Mouse (Mus musculus) common myeloid progenitor, adult 5-6 weeks (primary cell): ENCODE data around the gene Ctnnd2. TPM values are rescaled to one million over a fixed set of nuclear protein-coding genes. Genes with fewer than 3 reads are reported as not detected.
A peak's percentile ranks its signal among the peaks of the same experiment; 100 is the strongest.

ENCODE experiments used
- ATAC-seq: replicated peaks from 2 replicates; pipeline ENCODE4 v1.8.0; 2016; ENCODE audit warnings: low read depth, mild to moderate bottlenecking, moderate TSS enrichment, inconsistent platforms; ENCODE audit not compliant: poor library complexity, severe bottlenecking
- total RNA-seq: library from RNA; stranded (forward); fragments of 200-1000, 187-1606 nt; gene quantifications from 2 replicates; pipeline ENCODE4 v1.2.3, GENCODE M21; 2017

Ctnnd2 gene
- total RNA-seq, 1 experiment from 2014 or later, result 0.73 TPM

- no peak for ATAC-seq
Observed at GRCm38 (mm10) chr15:30235210-30236034, 63.0 kb downstream of the Ctnnd2 start.

GRCm38 (mm10) chr15:30240881-30241280 lies 68.5 kb downstream of the Ctnnd2 start:
- no peak for ATAC-seq

- ATAC-seq, result no peak
Observed at GRCm38 (mm10) chr15:30268822-30269221, 96.4 kb downstream of the Ctnnd2 start.

- no peak for ATAC-seq
Observed at GRCm38 (mm10) chr15:30271141-30271572, 98.8 kb downstream of the Ctnnd2 start.

GRCm38 (mm10) chr15:30272326-30272725 lies 99.9 kb downstream of the Ctnnd2 start:
- ATAC-seq, result no peak

GRCm38 (mm10) chr15:30275721-30276120 lies 103.3 kb downstream of the Ctnnd2 start:
- ATAC-seq, result no peak

GRCm38 (mm10) chr15:30276691-30277090 lies 104.3 kb downstream of the Ctnnd2 start:
- ATAC-seq, result no peak

GRCm38 (mm10) chr15:30278610-30279009 lies 106.2 kb downstream of the Ctnnd2 start:
- ATAC-seq, result no peak

- no peak for ATAC-seq
Observed at GRCm38 (mm10) chr15:30285572-30286244, 113.3 kb downstream of the Ctnnd2 start.

- no peak for ATAC-seq
Observed at GRCm38 (mm10) chr15:30286245-30286642, 113.9 kb downstream of the Ctnnd2 start.

- 0 out of 2 replicates have a peak, but pooled peaks have one; percentile 50 for ATAC-seq
Observed at GRCm38 (mm10) chr15:30302824-30303223, 130.4 kb downstream of the Ctnnd2 start.

- ATAC-seq, result no peak
Observed at GRCm38 (mm10) chr15:30306437-30306836, 134.0 kb downstream of the Ctnnd2 start.

- no peak for ATAC-seq
Observed at GRCm38 (mm10) chr15:30322543-30322942, 150.2 kb downstream of the Ctnnd2 start.

GRCm38 (mm10) chr15:30333336-30334310 lies 161.2 kb downstream of the Ctnnd2 start:
- no peak for ATAC-seq

GRCm38 (mm10) chr15:30338585-30339197 lies 166.3 kb downstream of the Ctnnd2 start:
- no peak for ATAC-seq

- no peak for ATAC-seq
Observed at GRCm38 (mm10) chr15:30345754-30346153, 173.4 kb downstream of the Ctnnd2 start.

- no peak for ATAC-seq
Observed at GRCm38 (mm10) chr15:30364491-30364890, 192.1 kb downstream of the Ctnnd2 start.

GRCm38 (mm10) chr15:30369997-30370396 lies 197.6 kb downstream of the Ctnnd2 start:
- ATAC-seq, result no peak

- ATAC-seq, result no peak
Observed at GRCm38 (mm10) chr15:30371151-30371550, 198.8 kb downstream of the Ctnnd2 start.
